Mouse (Mus musculus): Measurements from ENCODE around the gene Spdef. TPM values are rescaled to one million over a fixed set of nuclear protein-coding genes. Genes with fewer than 3 reads are reported as not detected.
A peak's percentile ranks its signal among the peaks of the same experiment; 100 is the strongest.

Gene Spdef
- polyA plus RNA-seq, 1 experiment from 2014 or later = 0.88 TPM

- Histone ChIP-seq H3K9ac (no peak overlapping the region), H3K4me1 (ENCODE audit: insufficient read depth) (peaks cover 3% of the 10 kb centered on the region; the same call in 1 of the 2 replicates), H3K4me2 (no peak overlapping the region), H3K27ac (ENCODE audit: low read depth) (no peak overlapping the region), H3K27me3 (ENCODE audit: insufficient read depth, low read length) (no peaks in the 10 kb centered on the region), H3K36me3 (ENCODE audit: insufficient read depth) (no peaks in the 10 kb centered on the region), H3K4me3 (ENCODE audit: low read depth, low read length) (no peak overlapping the region), H3K9me3 (ENCODE audit: low read depth, low read length) (no peaks in the 10 kb centered on the region)
- ATAC-seq (ENCODE audit: insufficient read depth) (peak; percentile 22; the same call in 1 of the 2 replicates), DNase-seq (peak; percentile 44)
- WGBS = 9% methylated on average over 10 of the region's 10 CpGs
- no peak for TF ChIP-seq CTCF (IDR thresholded peaks at IDR 0.05; ENCODE audit: low read depth)
These were observed 3.3 kb downstream of the Spdef start for GRCm38 (mm10) chr17:27725412-27725811.

- no peak overlapping the region for H3K27ac ChIP-seq (ENCODE audit: low read depth)
- no peak for DNase-seq
- TF ChIP-seq CTCF (IDR thresholded peaks at IDR 0.05; ENCODE audit: low read depth) = no peak
- H3K9ac ChIP-seq = no peak overlapping the region
- 34% methylated on average over 10 of the region's 10 CpGs for WGBS
- no peak overlapping the region for H3K4me3 ChIP-seq (ENCODE audit: low read depth, low read length)
- ATAC-seq (ENCODE audit: insufficient read depth) = peak; percentile 21; the same call in 1 of the 2 replicates
- H3K36me3 ChIP-seq (ENCODE audit: insufficient read depth) = no peaks in the 10 kb centered on the region
- no peak overlapping the region for H3K4me2 ChIP-seq
- no peaks in the 10 kb centered on the region for H3K27me3 ChIP-seq (ENCODE audit: insufficient read depth, low read length)
- H3K4me1 ChIP-seq (ENCODE audit: insufficient read depth) = peaks cover 3% of the 10 kb centered on the region; the same call in 1 of the 2 replicates
- H3K9me3 ChIP-seq (ENCODE audit: low read depth, low read length) = no peaks in the 10 kb centered on the region
These were observed 3.7 kb downstream of the Spdef start for GRCm38 (mm10) chr17:27725011-27725410.

- 20% methylated on average over 3 of the region's 3 CpGs for WGBS
- Histone ChIP-seq H3K9ac (no peak overlapping the region), H3K9me3 (ENCODE audit: low read depth, low read length) (no peaks in the 10 kb centered on the region), H3K4me1 (ENCODE audit: insufficient read depth) (peaks cover 3% of the 10 kb centered on the region; the same call in 1 of the 2 replicates), H3K27me3 (ENCODE audit: insufficient read depth, low read length) (no peaks in the 10 kb centered on the region), H3K36me3 (ENCODE audit: insufficient read depth) (no peaks in the 10 kb centered on the region), H3K4me2 (no peak overlapping the region), H3K4me3 (ENCODE audit: low read depth, low read length) (no peak overlapping the region), H3K27ac (ENCODE audit: low read depth) (no peak overlapping the region)
- TF ChIP-seq CTCF (IDR thresholded peaks at IDR 0.05; ENCODE audit: low read depth) = no peak
- ATAC-seq (ENCODE audit: insufficient read depth) = no peak
- peak; percentile 51 for DNase-seq
These were observed 4.4 kb downstream of the Spdef start for GRCm38 (mm10) chr17:27724327-27724726.

- no peak for ATAC-seq (ENCODE audit: insufficient read depth)
- Histone ChIP-seq H3K4me3 (ENCODE audit: low read depth, low read length) (no peak overlapping the region), H3K27me3 (ENCODE audit: insufficient read depth, low read length) (no peaks in the 10 kb centered on the region), H3K36me3 (ENCODE audit: insufficient read depth) (no peaks in the 10 kb centered on the region), H3K9me3 (ENCODE audit: low read depth, low read length) (no peaks in the 10 kb centered on the region), H3K4me2 (no peak overlapping the region), H3K4me1 (ENCODE audit: insufficient read depth) (peaks cover 3% of the 10 kb centered on the region; the same call in 1 of the 2 replicates), H3K27ac (ENCODE audit: low read depth) (no peak overlapping the region), H3K9ac (no peak overlapping the region)
- 70% methylated on average over 9 of the region's 9 CpGs for WGBS
- TF ChIP-seq CTCF (IDR thresholded peaks at IDR 0.05; ENCODE audit: low read depth) = no peak
- DNase-seq = no peak
These were observed 7.6 kb downstream of the Spdef start for GRCm38 (mm10) chr17:27721125-27721664.

GRCm38 (mm10) chr17:27720326-27720725, 8.4 kb downstream of the Spdef start:
- Histone ChIP-seq H3K4me1 (ENCODE audit: insufficient read depth) (peaks cover 3% of the 10 kb centered on the region; the same call in 1 of the 2 replicates), H3K4me2 (no peak overlapping the region), H3K27ac (ENCODE audit: low read depth) (no peak overlapping the region), H3K9me3 (ENCODE audit: low read depth, low read length) (no peaks in the 10 kb centered on the region), H3K36me3 (ENCODE audit: insufficient read depth) (no peaks in the 10 kb centered on the region), H3K4me3 (ENCODE audit: low read depth, low read length) (no peak overlapping the region), H3K9ac (no peak overlapping the region), H3K27me3 (ENCODE audit: insufficient read depth, low read length) (no peaks in the 10 kb centered on the region)
- 60% methylated on average over 9 of the region's 9 CpGs for WGBS
- DNase-seq (no peak), ATAC-seq (ENCODE audit: insufficient read depth) (no peak)
- no peak for TF ChIP-seq CTCF (IDR thresholded peaks at IDR 0.05; ENCODE audit: low read depth)

GRCm38 (mm10) chr17:27719663-27720062, 9.1 kb downstream of the Spdef start:
- no peaks in the 10 kb centered on the region for H3K4me1 ChIP-seq (ENCODE audit: insufficient read depth)

GRCm38 (mm10) chr17:27718250-27718649, 10.5 kb downstream of the Spdef start:
- peak; percentile 29; the same call in 1 of the 2 replicates for TF ChIP-seq CTCF (IDR thresholded peaks at IDR 0.05; ENCODE audit: low read depth)
- Histone ChIP-seq H3K4me1 (ENCODE audit: insufficient read depth) (no peaks in the 10 kb centered on the region), H3K4me3 (ENCODE audit: low read depth, low read length) (no peak overlapping the region), H3K4me2 (no peak overlapping the region), H3K9me3 (ENCODE audit: low read depth, low read length) (no peaks in the 10 kb centered on the region), H3K9ac (no peak overlapping the region), H3K27me3 (ENCODE audit: insufficient read depth, low read length) (no peaks in the 10 kb centered on the region), H3K27ac (ENCODE audit: low read depth) (no peak overlapping the region), H3K36me3 (ENCODE audit: insufficient read depth) (no peaks in the 10 kb centered on the region)
- DNase-seq (peak; percentile 46), ATAC-seq (ENCODE audit: insufficient read depth) (no peak)
- WGBS = 61% methylated on average over 5 of the region's 5 CpGs

More at GRCm38 (mm10) chr17:27719663-27720062, 9.1 kb downstream of the Spdef start:
- Histone ChIP-seq H3K9me3 (ENCODE audit: low read depth, low read length) (no peaks in the 10 kb centered on the region), H3K4me2 (no peak overlapping the region), H3K9ac (no peak overlapping the region), H3K4me3 (ENCODE audit: low read depth, low read length) (no peak overlapping the region), H3K27ac (ENCODE audit: low read depth) (no peak overlapping the region), H3K36me3 (ENCODE audit: insufficient read depth) (no peaks in the 10 kb centered on the region), H3K27me3 (ENCODE audit: insufficient read depth, low read length) (no peaks in the 10 kb centered on the region)
- DNase-seq (no peak), ATAC-seq (ENCODE audit: insufficient read depth) (no peak)
- WGBS = 55% methylated on average over 14 of the region's 14 CpGs
- TF ChIP-seq CTCF (IDR thresholded peaks at IDR 0.05; ENCODE audit: low read depth) = no peak

Measured in lung, embryonic 14.5 days (tissue).